Mouse (Mus musculus) adrenal gland, adult 8-10 months (tissue): ENCODE data around the gene Rab37. TPM values are rescaled to one million over a fixed set of nuclear protein-coding genes. Genes with fewer than 3 reads are reported as not detected.

ENCODE experiments used
- DNase-seq: peaks from one replicate; pipeline ENCODE4 v3.0.0; 2022
- total RNA-seq, 4 experiments: library from RNA; stranded (reverse); gene quantifications; 2 replicates each; pipeline ENCODE4 v1.2.4; 2022

Gene Rab37
- total RNA-seq, 4 experiments from 2014 or later = 0.58 to 1.8 (median 1.4) TPM

- no peak for DNase-seq
Measured at GRCm38 (mm10) chr11:115138597-115139262, 47.5 kb downstream of the Rab37 start.

GRCm38 (mm10) chr11:115141970-115142369 lies 50.7 kb downstream of the Rab37 start:
- no peak for DNase-seq

GRCm38 (mm10) chr11:115147813-115148212 lies 56.6 kb downstream of the Rab37 start:
- no peak for DNase-seq

GRCm38 (mm10) chr11:115150741-115151254 lies 59.6 kb downstream of the Rab37 start:
- DNase-seq = no peak

- no peak for DNase-seq
Measured at GRCm38 (mm10) chr11:115151755-115152429, 60.7 kb downstream of the Rab37 start.

DNA sequence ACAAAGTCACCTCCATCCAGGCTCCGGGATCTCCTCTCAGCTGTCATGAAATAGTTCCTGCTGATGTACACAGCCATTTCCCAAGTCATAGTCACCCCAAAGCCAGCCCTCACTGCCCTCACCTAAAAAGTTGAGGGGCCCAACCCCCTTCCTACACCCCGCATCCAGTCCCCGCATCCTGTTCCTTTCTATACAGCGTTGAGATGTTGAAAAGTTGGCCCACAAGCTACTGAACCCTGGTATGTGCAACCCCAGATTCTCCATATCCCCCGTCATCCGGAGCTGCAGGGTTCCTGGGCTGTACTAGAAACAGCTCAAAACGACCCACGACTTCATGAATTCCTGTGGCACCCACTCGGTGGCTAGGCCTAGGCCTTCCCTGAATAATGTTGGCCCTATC lies 61.9 kb downstream of the Rab37 start:
- no peak for DNase-seq

GRCm38 (mm10) chr11:115153699-115154292 lies 62.6 kb downstream of the Rab37 start:
- peak; percentile 57 for DNase-seq

DNA sequence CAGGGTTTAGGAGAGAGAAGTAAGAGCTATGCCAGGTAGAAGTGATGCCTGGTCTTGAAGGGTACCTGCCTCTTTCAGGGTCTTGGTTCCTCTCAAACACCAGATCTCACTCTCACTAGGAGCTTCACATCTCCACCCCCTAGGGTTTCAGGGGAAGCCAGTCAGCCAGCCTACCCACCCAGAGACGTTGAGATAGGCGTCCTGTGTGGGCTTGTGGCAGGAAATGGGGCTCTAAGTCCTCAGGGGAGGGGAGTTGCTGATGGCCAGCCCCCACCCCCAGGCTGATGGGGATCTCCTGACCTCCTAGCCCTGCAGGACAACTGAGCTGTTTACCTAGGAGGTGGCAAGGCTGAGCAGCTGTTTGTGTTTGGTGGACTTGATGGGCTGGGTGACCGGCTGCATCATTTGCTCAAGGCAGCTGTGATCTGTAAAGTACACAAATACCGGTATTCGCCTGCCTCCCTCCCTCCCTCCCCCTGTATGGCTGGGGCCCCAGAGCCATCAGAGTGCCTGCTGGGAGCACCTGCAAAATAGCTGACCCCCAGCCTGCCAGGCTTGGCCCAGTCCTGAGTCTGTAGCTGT lies 63.9 kb downstream of the Rab37 start:
- no peak for DNase-seq

DNA sequence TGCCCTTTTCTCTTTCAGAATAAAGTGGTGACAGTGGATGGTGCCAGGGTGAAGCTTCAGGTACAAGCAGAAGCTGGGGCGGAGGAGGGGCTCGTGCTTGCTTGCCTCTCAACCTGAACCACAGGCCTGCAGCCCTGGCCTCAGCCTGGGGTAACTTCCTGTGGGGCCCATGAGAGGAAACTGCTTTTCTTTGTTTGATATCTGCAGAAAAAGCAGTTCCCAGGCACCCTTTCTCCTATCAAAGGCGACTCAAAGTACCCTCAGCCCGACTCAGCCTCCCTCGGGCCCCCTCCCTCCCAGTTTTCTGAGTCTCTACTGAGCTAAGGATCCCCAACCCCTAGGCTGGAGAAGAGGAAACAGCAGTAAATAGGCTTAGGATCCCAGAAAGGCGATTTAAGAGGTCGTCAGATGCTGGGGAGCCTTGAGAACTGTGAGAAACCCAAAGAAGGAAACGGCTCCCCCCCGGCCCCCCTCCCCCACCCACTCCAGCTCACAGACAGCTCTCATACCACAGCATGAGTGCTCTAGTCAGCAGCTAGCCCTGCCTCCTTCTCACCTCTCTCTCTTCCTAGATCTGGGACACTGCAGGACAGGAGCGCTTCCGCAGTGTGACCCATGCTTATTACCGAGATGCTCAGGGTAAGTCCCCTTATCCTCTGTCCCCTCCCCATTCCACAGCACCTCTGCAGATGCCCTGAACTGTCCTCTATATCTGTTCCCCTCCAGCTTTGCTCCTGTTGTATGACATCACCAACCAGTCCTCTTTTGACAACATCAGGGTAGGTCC lies 66.9 kb downstream of the Rab37 start:
- DNase-seq = no peak

DNA sequence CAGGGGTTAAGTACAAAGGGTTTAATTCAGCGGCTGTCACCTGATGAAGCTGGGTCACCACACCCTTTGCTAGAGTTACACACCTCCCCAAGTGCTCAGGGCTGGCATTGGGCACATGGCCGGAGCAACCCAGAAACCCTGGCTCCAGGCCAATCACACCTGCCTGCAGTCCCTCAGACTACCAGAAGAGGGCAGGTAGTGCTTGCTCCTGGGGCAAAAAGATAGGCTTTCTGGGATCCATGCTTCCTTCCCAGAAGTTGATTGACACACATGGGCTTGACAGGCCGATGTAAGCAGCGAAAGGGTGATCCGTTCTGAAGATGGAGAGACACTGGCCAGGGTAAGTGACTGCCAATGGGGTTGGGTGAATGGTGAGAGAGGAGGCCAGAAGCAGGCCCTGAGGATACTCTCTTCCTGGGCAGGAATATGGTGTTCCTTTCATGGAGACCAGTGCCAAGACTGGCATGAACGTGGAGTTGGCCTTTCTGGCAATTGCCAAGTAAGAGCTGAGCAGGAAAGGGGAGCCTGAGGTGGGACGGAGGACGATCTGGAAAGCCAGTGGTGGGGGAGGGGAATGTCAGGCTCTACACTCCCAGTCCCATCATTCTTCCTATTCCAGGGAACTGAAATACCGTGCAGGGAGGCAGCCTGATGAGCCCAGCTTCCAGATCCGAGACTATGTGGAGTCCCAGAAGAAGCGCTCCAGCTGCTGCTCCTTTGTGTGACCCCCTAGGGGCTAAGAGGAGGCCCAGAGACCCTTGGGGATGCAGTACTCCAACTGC lies 69.0 kb downstream of the Rab37 start:
- DNase-seq = peak; percentile 77

GRCm38 (mm10) chr11:115160883-115161577 lies 69.8 kb downstream of the Rab37 start:
- no peak for DNase-seq

DNA sequence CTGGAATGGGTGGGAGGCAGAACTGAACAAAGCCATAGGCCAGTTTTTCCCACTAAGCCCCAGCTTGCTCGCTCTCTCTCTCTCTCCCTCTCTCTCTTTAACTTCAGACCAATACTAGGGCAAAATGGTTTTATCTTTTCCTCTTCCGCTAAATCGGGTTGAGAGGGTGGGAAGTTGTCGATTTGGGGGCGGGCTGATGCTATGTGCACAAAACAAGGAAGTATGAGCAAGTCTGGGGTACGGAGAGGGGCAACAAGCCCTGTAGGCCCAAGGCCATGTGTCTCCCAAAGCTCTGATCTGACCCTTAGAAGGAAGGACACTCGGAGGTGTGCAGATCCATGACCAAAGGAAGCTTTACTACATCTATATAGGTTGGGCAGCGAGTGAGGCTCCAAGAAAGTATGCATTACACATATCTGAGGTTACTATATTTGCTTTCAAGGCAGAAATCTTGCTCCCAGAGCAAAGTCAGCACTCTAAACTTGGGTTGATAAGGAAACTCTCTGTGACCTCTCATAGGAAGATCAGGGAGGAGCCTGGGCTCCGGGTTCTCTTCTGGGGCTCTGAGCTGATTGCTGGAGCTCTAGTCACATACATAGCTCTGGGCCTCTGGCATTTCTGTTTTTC lies 70.5 kb downstream of the Rab37 start:
- DNase-seq = no peak

DNA sequence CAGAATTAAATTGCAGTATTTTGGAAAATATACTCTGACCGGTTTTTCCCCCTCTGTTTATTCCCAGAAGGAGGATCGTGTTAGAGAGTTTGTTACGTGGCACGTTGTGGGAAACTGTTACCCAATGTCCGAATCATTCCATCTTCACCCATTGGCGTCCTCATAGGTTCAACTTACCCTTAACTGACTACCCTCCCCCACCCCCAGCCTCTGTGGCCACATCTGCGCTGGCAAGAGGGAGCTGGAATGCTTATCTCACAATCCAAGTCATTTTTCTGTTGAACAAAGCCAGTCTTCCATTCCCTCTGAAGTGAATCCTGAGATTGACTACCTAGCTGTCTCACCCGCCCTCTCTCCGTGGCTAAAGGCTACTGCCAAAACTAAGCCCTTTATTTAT lies 71.0 kb downstream of the Rab37 start:
- DNase-seq = no peak

GRCm38 (mm10) chr11:115162832-115163480 lies 71.7 kb downstream of the Rab37 start, which contains the start of gene Slc9a3r1:
Gene Slc9a3r1, plus strand, starts transcription at chr11:115163341.
- peak; percentile 98 for DNase-seq

DNA sequence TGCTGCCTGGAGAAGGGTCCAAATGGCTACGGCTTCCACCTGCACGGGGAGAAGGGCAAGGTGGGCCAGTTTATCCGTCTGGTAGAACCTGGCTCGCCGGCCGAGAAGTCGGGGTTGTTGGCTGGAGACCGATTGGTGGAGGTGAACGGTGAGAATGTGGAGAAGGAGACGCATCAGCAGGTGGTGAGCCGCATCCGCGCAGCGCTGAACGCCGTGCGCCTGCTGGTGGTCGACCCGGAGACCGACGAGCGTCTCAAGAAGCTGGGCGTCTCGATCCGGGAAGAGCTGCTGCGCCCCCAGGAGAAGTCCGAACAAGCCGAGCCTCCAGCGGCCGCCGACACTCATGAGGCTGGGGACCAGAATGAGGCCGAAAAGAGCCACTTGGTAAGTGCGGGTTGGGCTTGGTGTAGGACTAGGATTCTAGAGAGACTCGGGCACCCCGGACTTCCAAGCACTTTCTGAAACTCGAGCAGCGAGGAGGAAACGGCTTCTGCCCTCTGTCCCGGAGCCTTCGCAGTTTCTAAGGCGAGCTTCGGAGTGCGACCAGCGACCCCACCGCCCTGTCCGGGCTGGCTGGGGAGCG lies 72.4 kb downstream of the Rab37 start:
- DNase-seq = no peak

GRCm38 (mm10) chr11:115164341-115164975 lies 73.2 kb downstream of the Rab37 start:
- no peak for DNase-seq

- DNase-seq = peak; percentile 72
Measured at GRCm38 (mm10) chr11:115164976-115165374, 73.7 kb downstream of the Rab37 start.

- no peak for DNase-seq
Measured at GRCm38 (mm10) chr11:115166776-115167175, 75.5 kb downstream of the Rab37 start.
